Mouse (Mus musculus) brain, embryonic 14.5 days (tissue): ENCODE measurements around the gene Slc4a8. TPM values are rescaled to one million over a fixed set of nuclear protein-coding genes. Genes with fewer than 3 reads are reported as not detected.
A peak's percentile ranks its signal among the peaks of the same experiment; 100 is the strongest.

ENCODE experiments used
- DNase-seq: peaks from one replicate; pipeline ENCODE4 v3.0.0-alpha.2; 2011; ENCODE audit warnings: low read depth
- CTCF ChIP-seq: fragments of 200-500 bp; IDR thresholded peaks from 2 replicates; pipeline ENCODE4 v1.5.1; 2012; ENCODE audit warnings: inconsistent platforms, mild to moderate bottlenecking, moderate library complexity, borderline replicate concordance; ENCODE audit not compliant: insufficient read depth, insufficient read length; ENCODE audit errors: extremely low read depth
- POLR2A ChIP-seq: fragments of 200-500 bp; IDR thresholded peaks from 2 replicates; pipeline ENCODE4 v1.6.1; 2012; ENCODE audit warnings: mild to moderate bottlenecking, inconsistent platforms, borderline replicate concordance; ENCODE audit not compliant: poor library complexity, insufficient read depth, insufficient read length, severe bottlenecking; ENCODE audit errors: extremely low read depth
- polyA plus RNA-seq: library from polyadenylated mRNA; depleted of rRNA; stranded (reverse); fragments of >200 nt; gene quantifications from 2 replicates; pipeline ENCODE4 v1.2.3, GENCODE M21; 2012

Gene Slc4a8
- polyA plus RNA-seq, 1 experiment, result 31.3 TPM

GRCm38 (mm10) chr15:100747121-100747963 lies 14.2 kb upstream of the Slc4a8 start:
- TF ChIP-seq CTCF (no peak), POLR2A (no peak)
- DNase-seq, result peak; percentile 64

- no peak for DNase-seq
- TF ChIP-seq POLR2A, result no peak
- TF ChIP-seq CTCF, result no peak
Measured at GRCm38 (mm10) chr15:100748584-100748983, 13.0 kb upstream of the Slc4a8 start.

- DNase-seq, result no peak
- TF ChIP-seq CTCF (no peak), POLR2A (no peak)
Measured at GRCm38 (mm10) chr15:100749751-100750538, 11.6 kb upstream of the Slc4a8 start.

GRCm38 (mm10) chr15:100752439-100752838 lies 9.1 kb upstream of the Slc4a8 start:
- DNase-seq, result no peak
- TF ChIP-seq POLR2A (no peak), CTCF (no peak)

GRCm38 (mm10) chr15:100753045-100753444 lies 8.5 kb upstream of the Slc4a8 start:
- TF ChIP-seq POLR2A (no peak), CTCF (no peak)

GRCm38 (mm10) chr15:100754041-100754440 lies 7.5 kb upstream of the Slc4a8 start:
- no peak for DNase-seq
- TF ChIP-seq POLR2A (no peak), CTCF (no peak)

More at GRCm38 (mm10) chr15:100753045-100753444, 8.5 kb upstream of the Slc4a8 start:
- no peak for DNase-seq

GRCm38 (mm10) chr15:100754805-100755497 lies 6.6 kb upstream of the Slc4a8 start:
- peak; percentile 43; the same call in 1 of the 2 replicates for TF ChIP-seq CTCF
- TF ChIP-seq POLR2A, result no peak
- DNase-seq, result peak; percentile 64

- DNase-seq, result peak; percentile 54
- no peak for TF ChIP-seq CTCF
- TF ChIP-seq POLR2A, result no peak
Measured at GRCm38 (mm10) chr15:100755498-100755859, 6.1 kb upstream of the Slc4a8 start.

GRCm38 (mm10) chr15:100755881-100756624 lies 5.5 kb upstream of the Slc4a8 start:
- no peak for DNase-seq
- no peak for TF ChIP-seq CTCF
- TF ChIP-seq POLR2A, result no peak

- TF ChIP-seq CTCF (peak; percentile 85), POLR2A (no peak)
- DNase-seq, result peak; percentile 78
Measured at GRCm38 (mm10) chr15:100757527-100757978, 4.0 kb upstream of the Slc4a8 start.
